Mouse (Mus musculus) liver, embryonic 15.5 days (tissue): ENCODE results near the gene Mical3. TPM values are rescaled to one million over a fixed set of nuclear protein-coding genes. Genes with fewer than 3 reads are reported as not detected.

Experiments used
- ATAC-seq: fragments of 200-750 bp; cut with Nextera tagmentation; 2 replicates; pipeline ENCODE4 v1.8.0; 2017; ENCODE audit warnings: moderate number of reproducible peaks, mild to moderate bottlenecking, moderate library complexity; ENCODE audit not compliant: insufficient read depth
- H3K27ac ChIP-seq: fragments of 300-500 bp; sonication (generic); replicated peaks from 2 replicates; pipeline ENCODE4 v1.5.1; 2015; ENCODE audit warnings: mild to moderate bottlenecking, inconsistent platforms
- H3K27me3 ChIP-seq: fragments of 300-500 bp; sonication (generic); 2 replicates; pipeline ENCODE4 v1.6.1; 2015; ENCODE audit warnings: mild to moderate bottlenecking, inconsistent platforms
- H3K36me3 ChIP-seq: fragments of 300-500 bp; sonication (generic); replicated peaks from 2 replicates; pipeline ENCODE4 v1.6.1; 2015; ENCODE audit warnings: moderate library complexity, mild to moderate bottlenecking, inconsistent platforms
- H3K4me1 ChIP-seq: fragments of 300-500 bp; sonication (generic); replicated peaks from 2 replicates; pipeline ENCODE4 v1.6.1; 2015; ENCODE audit warnings: inconsistent platforms
- H3K4me2 ChIP-seq: fragments of 300-500 bp; sonication (generic); 2 replicates; pipeline ENCODE4 v1.6.1; 2015; ENCODE audit warnings: moderate library complexity, mild to moderate bottlenecking, inconsistent platforms
- H3K4me3 ChIP-seq: fragments of 300-500 bp; sonication (generic); replicated peaks from 2 replicates; pipeline ENCODE4 v1.5.1; 2015; ENCODE audit warnings: mild to moderate bottlenecking, inconsistent platforms
- H3K9ac ChIP-seq: fragments of 300-500 bp; sonication (generic); 2 replicates; pipeline ENCODE4 v1.6.1; 2015; ENCODE audit warnings: moderate library complexity, mild to moderate bottlenecking, inconsistent platforms
- H3K9me3 ChIP-seq: fragments of 300-500 bp; sonication (generic); replicated peaks from 2 replicates; pipeline ENCODE4 v1.6.1; 2016; ENCODE audit warnings: inconsistent platforms
- WGBS: fragments of 180-500 bp; shearing (Covaris S2); methylation state at CpG from one replicate; pipeline ENCODE4 v1.1.7; 2015; ENCODE audit warnings: mixed read lengths; ENCODE audit not compliant: insufficient replicate concordance; 5-methylcytosine and 5-hydroxymethylcytosine counted together
- polyA plus RNA-seq: library from polyadenylated mRNA; unstranded; fragments of >200 nt; fragmentation: Nextera tagmentation; extraction: Ambion mirVana; gene quantifications from 2 replicates; pipeline ENCODE4 v1.2.1, GENCODE M21; 2015

Mical3 gene
- polyA plus RNA-seq, 1 experiment from 2014 or later, result 8.7 TPM

- Histone ChIP-seq H3K36me3 (peaks cover 53% of the 10 kb centered on the region), H3K4me2 (no peak overlapping the region), H3K27me3 (no peaks in the 10 kb centered on the region), H3K9me3 (no peaks in the 10 kb centered on the region), H3K27ac (no peak overlapping the region), H3K4me1 (peaks cover 10% of the 10 kb centered on the region), H3K4me3 (no peak overlapping the region), H3K9ac (no peak overlapping the region)
- 65% methylated on average over 6 of the region's 6 CpGs for WGBS
- ATAC-seq, result no peak; the same call in 1 of the 2 replicates
Measured at GRCm38 (mm10) chr6:120898188-120898833, 232.5 kb downstream of the Mical3 start.

GRCm38 (mm10) chr6:120894524-120894923 is 236.3 kb downstream of the Mical3 start:
- Histone ChIP-seq H3K4me1 (no peaks in the 10 kb centered on the region), H3K9me3 (no peaks in the 10 kb centered on the region), H3K36me3 (peaks cover 82% of the 10 kb centered on the region), H3K27ac (no peak overlapping the region), H3K4me3 (no peak overlapping the region), H3K27me3 (no peaks in the 10 kb centered on the region), H3K9ac (no peak overlapping the region), H3K4me2 (no peak overlapping the region)
- 76% methylated on average over 9 of the region's 9 CpGs for WGBS
- ATAC-seq, result no peak

- Histone ChIP-seq H3K4me2 (no peak overlapping the region), H3K4me3 (no peak overlapping the region), H3K36me3 (peaks cover 86% of the 10 kb centered on the region), H3K27me3 (no peaks in the 10 kb centered on the region), H3K4me1 (no peaks in the 10 kb centered on the region), H3K27ac (no peak overlapping the region), H3K9ac (no peak overlapping the region), H3K9me3 (no peaks in the 10 kb centered on the region)
- WGBS, result 91% methylated on average over 9 of the region's 9 CpGs
- ATAC-seq, result no peak
Measured at GRCm38 (mm10) chr6:120894089-120894488, 236.7 kb downstream of the Mical3 start.

GRCm38 (mm10) chr6:120886696-120887095 is 244.1 kb downstream of the Mical3 start:
- ATAC-seq, result no peak
- Histone ChIP-seq H3K4me1 (no peaks in the 10 kb centered on the region), H3K27me3 (no peaks in the 10 kb centered on the region), H3K9ac (no peak overlapping the region), H3K27ac (no peak overlapping the region), H3K4me2 (no peak overlapping the region), H3K4me3 (no peak overlapping the region), H3K36me3 (peaks cover 95% of the 10 kb centered on the region), H3K9me3 (no peaks in the 10 kb centered on the region)
- 87% methylated on average over 17 of the region's 17 CpGs for WGBS

GRCm38 (mm10) chr6:120884436-120884835 is 246.4 kb downstream of the Mical3 start:
- 87% methylated on average over 6 of the region's 6 CpGs for WGBS
- H3K36me3 ChIP-seq, result peaks cover 95% of the 10 kb centered on the region

More at GRCm38 (mm10) chr6:120884436-120884835, 246.4 kb downstream of the Mical3 start:
- H3K4me2 ChIP-seq, result no peak overlapping the region
- no peak overlapping the region for H3K9ac ChIP-seq
- ATAC-seq, result no peak
- no peaks in the 10 kb centered on the region for H3K9me3 ChIP-seq
- no peaks in the 10 kb centered on the region for H3K27me3 ChIP-seq
- no peaks in the 10 kb centered on the region for H3K4me1 ChIP-seq
- H3K4me3 ChIP-seq, result no peak overlapping the region
- no peak overlapping the region for H3K27ac ChIP-seq

Other genes starting within 250 kb of the Mical3 start
- 22.0 TPM in 2 replicates for gene Bid, start 214.1 kb downstream of the Mical3 start, polyA plus RNA-seq
- gene Pex26, start 52.7 kb upstream of the Mical3 start, polyA plus RNA-seq, result 4.4 and 5.6 TPM in 2 replicates
- 5.4 and 6.1 TPM in 2 replicates for gene Tuba8, start 79.7 kb upstream of the Mical3 start, polyA plus RNA-seq
- gene Usp18, start 114.9 kb upstream of the Mical3 start, polyA plus RNA-seq, result 9.5 and 10.9 TPM in 2 replicates
- gene Slc6a13, start 169.2 kb upstream of the Mical3 start, polyA plus RNA-seq, result 34.1 and 39.1 TPM in 2 replicates
- 2.5 and 2.9 TPM in 2 replicates for gene Slc6a12, start 212.1 kb upstream of the Mical3 start, polyA plus RNA-seq